Mouse (Mus musculus) urinary bladder, postnatal 36 days (tissue): Measurements from ENCODE around the gene Klrg2.
A peak's percentile ranks its signal among the peaks of the same experiment; 100 is the strongest.
"Not testable (repeated sequence)": the region's sequence is repeated elsewhere in the genome, so short reads cannot be mapped to it uniquely, and the experiment has no call there.

Experiments
- DNase-seq, 2 experiments: peaks; one replicate each; pipeline ENCODE4 v3.0.0; 2022; ENCODE audit warnings: low spot score in 2 of 2, mixed read lengths in 1 of 2

Gene Klrg2

DNA sequence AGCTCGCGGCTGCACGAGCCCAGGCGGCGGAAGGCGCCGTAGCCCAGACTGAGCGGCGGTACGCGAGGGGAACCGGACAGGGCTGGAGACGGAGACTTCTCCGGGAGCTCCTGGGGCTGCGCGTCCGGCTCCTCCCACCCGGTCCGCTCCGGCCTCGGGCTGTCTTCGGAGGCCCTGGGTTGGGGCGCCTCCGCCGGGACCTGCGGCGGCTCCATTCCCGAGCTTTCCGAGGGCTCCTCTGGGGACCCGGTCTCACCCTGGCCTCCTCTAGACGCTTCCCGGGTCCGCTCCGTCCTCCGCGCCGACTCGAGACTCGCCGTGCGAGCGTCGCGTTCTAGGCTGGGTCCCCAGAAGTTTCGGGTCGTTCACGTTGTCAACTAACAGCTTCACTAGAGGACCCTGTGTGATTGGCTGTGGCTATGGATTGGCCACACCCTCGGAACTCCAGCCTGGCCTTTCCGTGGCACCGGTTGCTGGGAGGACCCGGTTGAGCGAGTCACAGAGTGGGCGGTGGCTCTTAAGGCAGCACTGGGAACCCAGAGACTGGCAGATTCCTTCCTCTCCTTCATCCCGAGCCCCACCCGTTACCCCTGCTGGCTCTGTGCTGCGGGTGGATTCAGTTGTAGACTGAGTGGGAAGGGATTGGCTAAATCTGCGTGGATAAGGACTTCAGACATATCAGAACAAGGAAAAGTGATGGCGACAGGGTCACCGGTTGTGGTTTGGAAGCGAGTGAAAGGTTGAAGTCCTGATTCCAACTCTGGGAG is at the start of gene Klrg2:
Klrg2 (minus strand) TSS at position 391 of the 767 bp plus-strand sequence.
- DNase-seq: peak; percentile 55 to 73

DNA sequence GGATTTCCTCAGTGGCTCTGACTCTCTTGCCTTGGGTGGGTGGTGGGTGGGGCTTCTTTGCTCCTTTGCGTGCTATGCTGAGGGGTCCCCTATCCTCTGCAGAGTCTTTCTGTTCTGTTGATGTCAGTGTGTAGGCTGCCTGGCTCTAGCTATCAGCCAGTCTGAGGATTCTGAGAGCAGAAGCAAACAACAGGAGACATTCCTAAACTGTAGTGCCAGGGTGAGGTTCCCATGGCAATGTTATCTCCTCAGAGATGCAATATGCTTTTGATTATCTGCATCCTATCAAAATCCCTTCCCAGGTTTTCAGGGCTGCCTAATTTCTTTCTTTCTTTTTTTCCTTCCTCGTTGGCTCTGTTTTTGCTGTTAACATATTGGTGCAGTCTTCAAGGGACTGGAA is 45.5 kb upstream of the Klrg2 start:
- DNase-seq: no peak

DNA sequence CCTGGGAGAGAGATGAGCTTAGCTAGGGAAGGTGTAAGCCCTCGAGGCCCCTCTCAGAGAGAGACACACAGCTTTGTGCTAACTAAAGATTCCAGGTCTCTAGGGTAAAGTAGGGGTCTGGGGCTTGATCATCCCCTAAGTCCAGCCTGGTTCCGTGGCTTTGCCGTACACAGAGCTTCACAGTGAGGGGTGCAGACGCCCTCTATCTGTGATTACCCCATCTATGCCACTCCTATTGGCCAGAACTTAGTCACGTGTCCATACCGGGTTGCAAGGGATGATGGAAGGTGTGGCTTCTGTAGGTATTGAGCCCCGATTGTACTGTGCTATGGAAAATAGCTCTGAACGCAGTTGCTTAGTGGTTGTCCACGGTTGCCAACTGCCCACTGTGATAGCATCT is 40.6 kb upstream of the Klrg2 start:
- DNase-seq: no peak

DNA sequence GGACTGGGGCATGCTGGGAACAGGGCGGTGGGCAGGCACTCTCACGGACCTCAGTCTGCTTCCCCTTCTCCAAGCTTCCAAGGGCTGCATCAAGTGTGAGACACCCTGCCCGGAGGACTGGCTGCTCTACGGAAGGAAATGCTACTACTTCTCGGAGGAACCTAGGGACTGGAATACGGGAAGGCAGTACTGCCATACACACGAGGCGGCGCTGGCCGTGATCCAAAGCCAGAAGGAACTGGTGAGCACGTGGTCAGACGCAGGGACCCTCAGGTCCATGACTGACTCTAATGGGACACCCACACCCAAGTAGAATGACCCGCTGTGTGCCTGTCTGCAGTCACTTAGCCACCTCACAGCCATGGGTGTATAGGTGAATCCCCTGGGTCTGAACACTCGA is 39.7 kb upstream of the Klrg2 start:
- DNase-seq: no peak

DNA sequence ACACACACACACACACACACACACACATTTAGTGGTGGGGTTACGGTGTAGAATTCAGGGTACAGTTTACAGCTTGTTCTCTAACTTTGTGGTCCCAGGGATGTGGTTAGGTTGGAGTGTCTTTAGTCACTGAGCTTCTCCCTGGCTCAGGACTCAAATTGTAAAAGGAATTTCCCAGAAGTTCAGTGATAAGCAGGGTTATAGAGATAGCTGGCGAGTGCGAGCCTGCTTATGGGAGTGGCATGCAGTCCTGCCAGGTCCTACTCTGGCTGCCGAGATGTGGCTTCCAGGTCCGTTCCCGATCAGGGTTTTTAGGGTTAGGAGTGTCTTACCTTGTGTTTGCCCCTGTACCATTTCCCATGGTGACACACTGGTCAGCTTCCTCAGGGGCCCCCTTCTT is 39.2 kb upstream of the Klrg2 start:
- DNase-seq: no peak

DNA sequence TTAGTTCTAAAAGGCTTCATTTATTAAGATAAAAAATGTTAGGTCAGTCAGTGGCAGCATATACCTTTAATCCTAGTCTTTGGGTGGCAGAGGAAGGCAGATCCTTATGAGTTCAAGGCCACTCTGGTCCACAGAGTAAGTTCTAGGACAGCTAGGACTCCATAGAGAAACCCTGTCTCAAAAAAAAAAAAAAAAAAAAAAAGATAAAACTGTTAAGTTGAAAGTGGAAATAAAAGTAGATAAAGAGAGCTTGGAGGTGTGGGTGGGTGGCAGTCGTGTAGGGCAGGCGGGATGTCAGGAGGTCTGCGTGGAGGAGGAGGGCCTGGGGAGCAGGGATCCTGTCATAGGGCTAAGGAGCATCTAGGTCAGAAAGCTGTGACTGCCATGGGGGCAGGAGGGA is 35.0 kb upstream of the Klrg2 start:
- DNase-seq: no peak

DNA sequence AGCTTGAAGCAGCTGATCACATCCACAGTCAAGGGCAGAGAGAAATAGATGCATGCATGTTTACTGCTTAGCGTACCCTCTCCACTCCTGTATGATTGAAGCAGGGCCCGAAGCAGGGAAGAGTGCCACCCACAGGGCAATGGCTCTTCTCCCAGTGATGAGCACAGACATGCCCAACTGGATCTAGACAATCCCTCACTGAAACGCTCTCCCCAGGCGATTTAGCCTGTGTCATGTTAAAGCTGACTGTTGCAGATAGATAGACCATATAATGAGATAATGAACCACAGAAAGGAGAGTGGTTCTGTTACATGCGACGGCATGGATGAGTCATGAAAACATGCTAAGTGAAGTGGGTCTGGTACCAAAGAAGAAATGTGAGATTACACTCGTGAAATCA is 34.2 kb upstream of the Klrg2 start:
- no peak for DNase-seq

DNA sequence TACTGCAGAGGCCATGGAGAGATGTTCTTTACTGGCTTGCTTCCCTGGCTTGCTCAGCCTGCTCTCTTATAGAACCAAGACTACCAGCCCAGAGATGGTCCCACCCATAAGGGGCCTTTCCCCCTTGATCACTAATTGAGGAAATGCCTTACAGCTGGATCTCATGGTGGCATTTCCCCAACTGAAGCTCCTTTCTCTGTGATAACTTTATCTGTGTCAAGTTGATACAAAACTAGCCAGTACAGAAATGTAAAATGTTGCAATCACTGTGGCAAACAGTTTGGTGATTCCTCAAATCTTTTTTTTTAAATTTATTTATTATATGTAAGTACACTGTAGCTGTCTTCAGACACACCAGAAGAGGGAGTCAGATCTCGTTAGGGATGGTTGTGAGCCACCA is 33.4 kb upstream of the Klrg2 start:
- DNase-seq: not testable (repeated sequence)

DNA sequence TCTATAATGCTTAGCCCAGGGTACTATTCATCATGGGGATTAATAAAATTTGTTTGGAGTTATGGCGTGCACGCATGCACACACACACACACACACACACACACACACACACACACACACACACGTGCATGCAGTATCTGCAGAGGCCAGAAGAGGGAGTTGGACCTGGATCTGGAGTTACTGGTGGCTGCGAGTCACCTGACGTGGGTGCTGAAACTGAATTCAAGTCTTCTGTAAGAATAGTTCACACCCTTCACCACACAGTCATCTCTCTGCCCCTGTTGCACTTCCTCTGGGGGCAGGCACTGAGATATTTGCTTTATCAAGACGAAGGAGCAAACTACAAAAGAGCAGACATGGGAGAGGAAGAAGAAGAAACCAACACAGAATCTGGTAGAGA is 32.5 kb upstream of the Klrg2 start:
- DNase-seq: no peak

DNA sequence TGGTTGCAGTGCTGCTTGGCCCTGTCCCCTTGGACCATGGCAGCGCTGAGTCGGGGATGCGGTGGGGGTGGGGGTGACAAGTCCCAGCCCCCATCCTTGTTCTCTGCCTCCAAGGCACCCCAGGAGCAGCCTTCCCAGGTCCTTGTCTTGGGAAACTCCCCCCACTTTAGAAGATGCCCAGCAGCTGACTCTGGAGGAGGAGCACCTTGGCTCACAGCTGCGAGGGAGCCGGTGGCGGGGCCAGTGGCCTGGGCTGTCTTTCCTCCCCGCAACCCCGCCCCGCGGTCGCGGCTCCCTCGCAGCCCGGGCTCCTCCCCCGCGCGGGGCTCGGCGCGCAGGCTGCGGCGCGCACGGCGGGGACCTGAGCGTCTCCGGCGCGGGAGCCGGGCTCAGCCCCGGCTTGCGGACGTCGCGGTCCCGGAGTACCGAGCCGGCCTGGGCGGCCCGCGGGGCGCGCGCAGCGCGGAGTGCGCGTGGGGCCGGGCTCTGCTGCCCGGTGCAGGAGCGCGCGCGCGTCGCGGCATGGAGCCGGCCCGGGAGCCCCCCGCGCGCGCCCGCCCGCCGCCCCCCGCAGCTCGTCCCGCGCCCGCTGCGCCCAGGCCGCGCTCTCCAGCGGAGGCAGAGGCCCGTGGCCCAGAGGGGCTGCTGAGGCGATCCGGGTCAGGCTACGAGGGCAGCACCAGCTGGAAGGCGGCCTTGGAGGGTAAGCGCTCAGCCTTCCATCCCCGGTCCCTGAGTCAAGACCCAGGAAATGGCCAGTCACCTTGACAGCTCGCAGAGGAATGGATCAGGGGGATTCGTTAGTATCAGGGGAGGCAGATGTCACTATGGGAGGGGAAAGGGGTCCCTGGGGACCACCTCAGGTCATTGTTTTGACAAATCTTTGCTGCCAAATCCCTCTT is 25.9 kb upstream of the Klrg2 start, which contains the start of gene Clec2l:
Clec2l (plus strand) TSS at position 356 of the 902 bp plus-strand sequence.
- no peak for DNase-seq

DNA sequence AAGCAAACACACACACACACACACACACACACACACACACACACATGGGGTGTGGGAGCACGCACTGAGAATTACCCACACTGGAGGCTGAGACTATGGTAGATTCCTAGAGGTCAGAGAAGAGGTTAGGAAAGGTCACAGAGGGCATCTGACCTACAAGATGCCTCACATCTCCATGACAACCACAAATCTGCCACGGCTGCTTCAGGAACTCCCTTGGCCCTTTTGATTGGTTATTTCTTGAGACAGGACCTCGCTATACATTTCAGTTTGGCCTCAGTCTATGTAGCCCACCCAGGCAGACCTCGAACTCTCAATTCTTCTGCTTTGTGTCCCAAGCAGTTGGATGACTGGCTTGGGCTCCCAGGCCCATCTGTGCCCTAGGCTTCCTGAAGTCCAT is 24.6 kb upstream of the Klrg2 start:
- no peak for DNase-seq

DNA sequence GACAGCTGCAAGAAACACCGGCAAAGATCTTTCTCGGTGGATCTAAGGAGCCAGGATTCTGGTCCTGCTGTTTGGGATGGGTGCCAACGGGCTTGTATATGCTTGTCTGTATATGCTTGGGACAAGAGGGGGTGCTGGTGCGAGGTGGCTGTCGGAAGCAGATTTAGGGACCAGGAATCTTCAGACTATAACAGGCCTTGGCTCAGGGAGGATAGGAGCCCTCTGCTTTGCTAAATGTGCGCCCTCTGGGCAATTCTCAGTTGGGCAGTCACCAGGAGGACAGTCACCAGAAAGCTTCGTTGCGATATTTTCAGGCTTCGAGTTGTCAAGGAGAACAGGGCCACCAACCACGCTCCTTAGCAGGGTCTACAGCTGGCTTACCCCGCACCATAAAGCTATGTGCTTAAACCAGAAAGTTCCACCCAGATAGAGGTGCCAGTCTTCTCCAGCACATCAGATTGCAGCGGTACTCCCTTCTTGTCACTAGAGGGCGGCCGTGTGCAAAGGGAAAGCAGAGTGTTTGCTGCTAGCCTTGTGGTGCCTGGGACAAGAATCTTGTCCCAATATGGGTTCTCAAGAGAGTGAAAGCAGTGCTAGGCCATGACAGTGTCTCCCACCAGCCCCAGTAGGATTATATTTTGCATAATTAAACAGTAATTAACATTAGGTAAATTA is 13.4 kb upstream of the Klrg2 start:
- DNase-seq: peak; percentile 43 to 56

DNA sequence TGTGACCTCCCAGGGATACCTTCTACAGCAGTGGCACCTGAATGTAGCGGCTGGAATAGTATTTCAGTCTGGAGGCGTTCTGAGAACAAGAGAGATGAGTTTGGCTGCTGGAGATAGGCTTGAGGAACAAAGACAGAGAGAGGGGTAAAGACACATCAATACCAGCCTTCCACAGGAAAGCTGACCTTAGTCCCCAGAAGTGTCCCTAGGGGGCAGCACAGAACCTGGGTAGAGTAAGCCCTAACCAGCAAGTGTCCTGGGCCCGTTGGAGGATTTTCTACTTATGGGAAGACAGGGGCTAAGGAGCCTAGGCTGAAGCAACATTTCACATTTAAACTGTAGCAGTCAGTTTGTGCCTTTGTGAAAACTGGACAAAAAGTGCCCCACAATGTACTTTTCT is 12.5 kb upstream of the Klrg2 start:
- no peak for DNase-seq

DNA sequence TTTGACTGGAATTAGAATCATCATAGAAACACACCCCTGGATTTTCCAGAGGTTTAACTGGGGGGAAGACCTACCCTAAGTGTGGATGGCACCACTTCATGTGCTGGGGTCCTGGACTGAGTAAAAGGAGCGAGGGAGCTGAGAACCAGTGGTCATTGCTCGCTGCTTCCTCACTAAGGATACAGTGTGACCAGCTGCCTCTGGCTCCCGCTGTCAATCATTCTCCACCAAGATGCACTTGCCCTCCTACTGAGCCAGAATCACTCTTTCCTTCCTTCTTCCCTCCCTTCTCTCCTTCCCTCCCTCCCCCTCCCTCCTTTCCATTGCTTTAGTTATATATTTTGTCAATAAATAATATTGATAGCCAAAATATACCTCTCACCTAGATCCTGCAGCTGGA is 6.0 kb upstream of the Klrg2 start:
- no peak for DNase-seq

DNA sequence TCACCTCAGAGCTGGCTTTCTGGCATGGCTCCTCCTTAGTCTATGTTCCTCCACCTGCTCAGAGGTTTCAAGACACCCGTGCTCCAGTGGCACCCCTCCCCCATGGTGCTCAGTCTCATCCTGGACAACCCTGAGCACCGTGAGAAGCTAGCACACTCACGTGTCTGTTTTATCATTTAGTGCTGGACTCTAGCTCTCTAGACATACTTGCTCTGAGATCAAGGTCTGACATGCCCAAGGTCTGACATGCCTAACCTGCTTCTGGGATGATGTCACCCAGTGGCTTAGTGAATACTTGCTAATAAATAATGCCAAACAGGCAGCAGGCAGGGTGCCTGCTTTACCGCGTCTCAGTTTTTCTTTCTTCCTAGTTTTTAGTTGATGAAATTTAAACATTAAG is 5.6 kb upstream of the Klrg2 start:
- peak in 1 of 2 experiments; percentile 14 for DNase-seq

DNA sequence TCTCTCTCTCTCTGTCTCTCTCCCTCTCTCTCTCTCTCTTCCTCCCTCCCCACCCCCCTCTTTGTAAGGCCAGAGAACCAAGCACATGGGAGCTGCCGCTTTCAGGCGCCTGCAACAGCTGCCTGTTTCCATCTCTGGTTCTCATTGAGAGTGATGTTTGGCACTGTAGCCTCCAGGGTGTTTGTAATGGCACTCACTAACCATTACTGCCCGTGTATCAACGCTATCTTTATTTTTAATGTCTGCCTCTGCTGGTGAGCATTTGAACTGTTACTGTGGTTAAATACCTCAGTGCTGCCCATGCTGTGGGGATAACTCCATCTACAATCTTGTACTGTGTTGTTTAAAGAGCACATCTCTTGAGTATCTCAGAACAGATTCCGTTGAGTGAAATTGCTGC is 4.6 kb upstream of the Klrg2 start:
- no peak for DNase-seq

DNA sequence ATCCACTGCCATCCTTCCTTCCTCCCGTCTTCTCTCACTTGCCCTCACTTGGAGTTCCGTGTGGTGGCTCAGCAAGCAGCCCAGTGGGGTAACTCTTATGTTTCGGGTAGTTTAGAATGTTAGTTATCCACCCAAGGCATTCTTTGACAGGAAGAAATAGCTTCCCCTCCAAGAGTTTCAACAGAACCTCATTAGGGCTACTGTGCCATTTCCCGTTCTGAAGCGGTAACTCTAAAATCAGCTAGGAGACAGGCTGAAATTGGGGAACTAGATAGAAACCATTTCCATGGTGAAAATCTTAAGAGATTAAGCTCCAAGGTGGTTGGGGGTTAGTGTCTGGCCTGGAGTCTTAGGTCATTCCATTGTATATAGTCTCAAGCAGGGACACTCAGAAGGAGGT is 4.2 kb upstream of the Klrg2 start:
- DNase-seq: no peak

DNA sequence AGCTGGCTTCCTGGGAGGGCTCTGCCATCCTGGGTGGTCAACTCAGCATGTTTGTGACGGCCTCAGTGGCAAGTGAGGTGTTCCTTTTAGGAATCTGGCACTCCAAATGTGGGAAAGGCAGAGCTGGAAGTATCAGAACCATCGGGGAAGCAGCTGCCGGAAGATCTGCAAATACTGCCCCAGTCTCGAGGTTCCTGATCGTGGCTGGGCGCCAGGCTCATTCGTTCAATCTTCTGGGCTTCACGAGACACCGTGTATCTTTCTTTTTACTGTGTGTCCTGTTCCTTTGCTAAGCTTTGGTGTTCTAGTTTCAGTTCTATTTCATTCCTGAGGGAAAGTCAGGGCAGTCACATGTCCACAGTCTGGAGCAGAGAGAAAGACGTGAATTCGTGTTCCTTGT is 3.4 kb upstream of the Klrg2 start:
- no peak for DNase-seq

DNA sequence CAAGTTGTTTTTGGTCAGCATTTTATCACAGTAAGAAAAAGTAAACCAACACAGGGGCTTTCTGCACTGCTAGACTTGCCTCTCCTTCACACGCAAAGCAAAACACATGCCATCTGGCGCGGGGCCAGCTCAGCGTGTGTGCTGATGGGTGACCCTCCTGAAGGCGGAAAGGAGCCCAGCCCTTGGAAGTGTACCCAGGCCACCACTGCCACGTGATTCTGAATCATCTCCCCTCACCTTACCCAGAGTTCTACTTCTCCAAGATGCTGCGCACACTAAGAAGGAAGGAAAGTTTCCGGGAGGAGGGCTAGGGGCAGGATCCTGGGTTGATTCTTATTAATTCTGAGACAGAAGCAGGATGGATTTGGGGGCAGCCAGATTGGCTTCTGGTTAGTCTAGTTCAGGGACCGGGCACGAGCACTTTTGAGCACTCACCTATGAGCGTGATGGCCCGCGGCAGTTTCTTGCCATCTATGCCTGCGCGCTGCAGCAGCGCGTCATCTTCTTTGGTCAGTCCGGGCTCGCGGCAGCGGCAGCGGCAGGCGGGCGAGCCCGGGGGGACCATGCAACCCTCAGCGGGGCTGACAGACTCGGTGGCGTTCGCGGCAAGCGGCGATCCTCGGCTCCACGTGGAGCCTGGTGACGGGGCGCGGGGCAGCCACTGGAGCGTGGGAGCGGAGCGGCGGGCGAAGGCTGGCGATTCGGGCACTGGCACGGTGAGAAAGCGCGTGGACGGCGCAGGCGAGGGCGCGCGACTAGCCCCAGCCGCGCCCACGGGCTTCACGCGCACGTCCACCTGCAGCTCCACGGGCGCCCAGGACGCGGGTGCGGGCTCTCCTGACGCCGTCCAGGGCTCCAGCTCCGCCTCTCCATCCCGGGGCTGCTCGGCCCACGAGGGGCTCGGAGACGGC is 846 bp downstream of the Klrg2 start:
- DNase-seq: peak; percentile 38 to 49

DNA sequence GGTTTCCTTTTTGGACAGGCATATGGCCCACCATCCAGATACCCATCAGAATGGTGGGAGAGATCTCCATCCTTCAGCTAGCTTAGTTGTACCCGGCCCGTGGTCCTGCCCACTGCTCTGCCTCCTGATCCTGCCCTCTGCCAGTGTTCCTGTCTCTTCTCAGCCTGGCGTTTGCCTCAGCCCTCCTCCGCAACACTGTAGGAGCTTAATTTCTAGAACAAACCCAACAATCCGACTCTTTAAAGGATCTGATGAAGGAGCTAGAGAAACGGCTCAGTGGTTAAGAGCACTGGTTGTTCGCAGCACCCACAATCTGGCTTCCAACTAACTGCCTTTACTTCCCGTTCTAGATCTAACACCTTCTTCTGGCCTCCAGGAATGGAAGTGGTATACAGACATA is 2.6 kb downstream of the Klrg2 start:
- no peak for DNase-seq

DNA sequence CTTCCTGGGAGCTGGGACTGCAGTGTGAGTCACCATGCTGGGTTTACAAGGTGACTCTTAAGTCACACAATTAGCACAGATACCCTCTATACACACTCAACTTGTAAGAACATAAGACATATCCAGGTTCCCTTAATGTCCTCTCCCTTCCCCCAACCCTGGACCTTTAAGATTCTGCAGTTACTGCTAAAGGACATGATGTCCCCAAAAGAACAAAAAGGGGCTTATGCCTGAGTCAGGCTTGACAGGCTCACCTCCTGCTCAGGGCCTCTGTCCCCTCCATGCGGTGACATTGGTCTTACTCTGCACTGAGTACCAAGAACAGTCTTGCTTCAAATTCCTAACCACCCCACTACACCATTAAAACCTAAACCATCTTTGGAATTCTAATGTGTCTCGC is 4.2 kb downstream of the Klrg2 start:
- DNase-seq: no peak
